Mouse (Mus musculus) megakaryocyte, embryonic 14.5 days (primary cell): ENCODE measurements around the gene Hoxb13.

ENCODE experiments used
- FLI1 ChIP-seq: IDR thresholded peaks from 2 replicates; pipeline ENCODE4 v1.6.1; 2012; ENCODE audit warnings: low read length, inconsistent platforms, mixed read lengths
- GATA1 ChIP-seq: IDR thresholded peaks from 3 replicates; pipeline ENCODE4 v1.6.1; 2012; ENCODE audit warnings: mixed read lengths, low read length, inconsistent platforms, borderline replicate concordance

- no peak for TF ChIP-seq FLI1
- no peak for TF ChIP-seq GATA1
Observed at GRCm38 (mm10) chr11:96177546-96178174, 16.5 kb upstream of the Hoxb13 start.
